Mouse (Mus musculus) left cerebral cortex, adult 2 months (tissue): ENCODE data around the gene Aldob. TPM values are rescaled to one million over a fixed set of nuclear protein-coding genes. Genes with fewer than 3 reads are reported as not detected.

Source experiments
- DNase-seq, 2 experiments: peaks; one replicate each; pipeline ENCODE4 v3.0.0; 2021 to 2022; ENCODE audit warnings: low spot score in 2 of 2, mixed read lengths in 1 of 2; ENCODE audit errors: extremely low spot score in 1 of 2
- H3K27ac ChIP-seq: fragments of 200-600 bp; 2 replicates; pipeline ENCODE4 v1.8.1; 2022
- H3K4me3 ChIP-seq: fragments of 200-600 bp; 2 replicates; pipeline ENCODE4 v1.8.1; 2022
- CTCF ChIP-seq: fragments of 200-600 bp; IDR thresholded peaks from 2 replicates; pipeline ENCODE4 v1.8.1; 2022; ENCODE audit warnings: antibody characterized with exemption, mild to moderate bottlenecking, moderate library complexity
- intact Hi-C: fragments of 180-260 bp; cut with DNase I; formaldehyde crosslinking; loops from one replicate; pipeline ENCODE4 v1.15.1; 2025
- long read RNA-seq, 2 experiments: library from polyadenylated mRNA; stranded (forward); transcript quantifications; one replicate each; pipeline ENCODE4 v2.0.0; 2021; ENCODE audit warnings: borderline mapping rate in 2 of 2
- total RNA-seq, 2 experiments: library from RNA; stranded (reverse); gene quantifications; 2 replicates each; pipeline ENCODE4 v1.2.3; 2021

The Aldob gene
- total RNA-seq, result 1 to 10 TPM; 1.9 to 2.2 TPM
- long read RNA-seq, experiment 1, partial matches to known transcripts, result 0 of 1 reads
- long read RNA-seq, experiment 1, other reads (novel, unspliced or antisense), result 1 of 1 reads
- long read RNA-seq, experiment 2, partial matches to known transcripts, result 1 of 1 reads
- long read RNA-seq, experiment 2, other reads (novel, unspliced or antisense), result 0 of 1 reads

GRCm38 (mm10) chr4:49549383-49549782, at the start of gene Aldob:
Gene Aldob (minus strand): TSS chr4:49549546.
- Histone ChIP-seq H3K27ac (no peak within 1 kb of the TSS), H3K4me3 (no peak within 1 kb of the TSS)
- DNase-seq, result no peak
- intact Hi-C loops, result no loop called here
- TF ChIP-seq CTCF, result no peak

- TF ChIP-seq CTCF, result no peak; the same call in 1 of the 2 replicates
- Histone ChIP-seq H3K4me3 (peak within 1 kb of the TSS; percentile 80), H3K27ac (peak within 1 kb of the TSS; percentile 98)
- intact Hi-C loops, result loop anchor here (2.0 kb wide), 2 partner anchors 33 to 75 kb away; no protein-coding TSS in a partner anchor
- DNase-seq, result peak; percentile 71 to 77
Measured at GRCm38 (mm10) chr4:49597183-49598100, 48.1 kb upstream of the Aldob start, which contains the start of gene Tmem246. Gene Tmem246 (minus strand): TSS chr4:49597876.

GRCm38 (mm10) chr4:49596846-49597182, 47.5 kb upstream of the Aldob start:
- intact Hi-C loops, result loop anchor here (2.0 kb wide), 2 partner anchors 34 to 74 kb away; no protein-coding TSS in a partner anchor
- peak in 1 of 2 experiments; percentile 28 for DNase-seq
- H3K27ac ChIP-seq, result peak overlapping the region; percentile 98
- TF ChIP-seq CTCF, result no peak
- H3K4me3 ChIP-seq, result peak overlapping the region; percentile 80

- intact Hi-C loops, result no loop called here
- Histone ChIP-seq H3K4me3 (no peak overlapping the region), H3K27ac (no peak overlapping the region)
- no peak for TF ChIP-seq CTCF
- DNase-seq, result no peak
Measured at GRCm38 (mm10) chr4:49590152-49590551, 40.8 kb upstream of the Aldob start.

- Histone ChIP-seq H3K4me3 (no peak overlapping the region), H3K27ac (no peak overlapping the region)
- no peak for DNase-seq
- intact Hi-C loops, result no loop called here
- no peak for TF ChIP-seq CTCF
Measured at GRCm38 (mm10) chr4:49586811-49587210, 37.5 kb upstream of the Aldob start.

- intact Hi-C loops, result no loop called here
- no peak for DNase-seq
- H3K4me3 ChIP-seq, result no peak overlapping the region
- H3K27ac ChIP-seq, result no peak overlapping the region
- TF ChIP-seq CTCF, result no peak
Measured at GRCm38 (mm10) chr4:49585524-49586101, 36.3 kb upstream of the Aldob start.

- Histone ChIP-seq H3K27ac (no peak overlapping the region), H3K4me3 (no peak overlapping the region)
- no peak for TF ChIP-seq CTCF
- intact Hi-C loops, result no loop called here
- DNase-seq, result no peak
Measured at GRCm38 (mm10) chr4:49583965-49584831, 34.9 kb upstream of the Aldob start.

GRCm38 (mm10) chr4:49581256-49581655, 31.9 kb upstream of the Aldob start:
- intact Hi-C loops, result no loop called here
- no peak overlapping the region for H3K27ac ChIP-seq
- H3K4me3 ChIP-seq, result no peak overlapping the region
- TF ChIP-seq CTCF, result no peak
- DNase-seq, result no peak

- no peak for DNase-seq
- H3K27ac ChIP-seq, result no peak overlapping the region
- intact Hi-C loops, result no loop called here
- no peak for TF ChIP-seq CTCF
- H3K4me3 ChIP-seq, result no peak overlapping the region
Measured at GRCm38 (mm10) chr4:49572194-49572593, 22.8 kb upstream of the Aldob start.

- H3K27ac ChIP-seq, result no peak overlapping the region
- intact Hi-C loops, result loop anchor here (1.0 kb wide), 1 partner anchor 60 kb away; no protein-coding TSS in a partner anchor
- DNase-seq, result peak; percentile 56 to 71
- H3K4me3 ChIP-seq, result no peak overlapping the region
- TF ChIP-seq CTCF, result peak; percentile 92
Measured at GRCm38 (mm10) chr4:49567613-49568012, 18.3 kb upstream of the Aldob start.
